Mouse (Mus musculus) spleen, embryonic (tissue): ENCODE data around the gene Anp32e.
"Not testable (repeated sequence)": the region's sequence is repeated elsewhere in the genome, so short reads cannot be mapped to it uniquely, and the experiment has no call there.

Source experiments
- CTCF ChIA-PET: fragments of 350-600 bp; sonication (Branson Sonifier 250); formaldehyde crosslinking; loops from one replicate; lab custom pipeline; 2022; lab: Charles Lee

Anp32e gene

DNA sequence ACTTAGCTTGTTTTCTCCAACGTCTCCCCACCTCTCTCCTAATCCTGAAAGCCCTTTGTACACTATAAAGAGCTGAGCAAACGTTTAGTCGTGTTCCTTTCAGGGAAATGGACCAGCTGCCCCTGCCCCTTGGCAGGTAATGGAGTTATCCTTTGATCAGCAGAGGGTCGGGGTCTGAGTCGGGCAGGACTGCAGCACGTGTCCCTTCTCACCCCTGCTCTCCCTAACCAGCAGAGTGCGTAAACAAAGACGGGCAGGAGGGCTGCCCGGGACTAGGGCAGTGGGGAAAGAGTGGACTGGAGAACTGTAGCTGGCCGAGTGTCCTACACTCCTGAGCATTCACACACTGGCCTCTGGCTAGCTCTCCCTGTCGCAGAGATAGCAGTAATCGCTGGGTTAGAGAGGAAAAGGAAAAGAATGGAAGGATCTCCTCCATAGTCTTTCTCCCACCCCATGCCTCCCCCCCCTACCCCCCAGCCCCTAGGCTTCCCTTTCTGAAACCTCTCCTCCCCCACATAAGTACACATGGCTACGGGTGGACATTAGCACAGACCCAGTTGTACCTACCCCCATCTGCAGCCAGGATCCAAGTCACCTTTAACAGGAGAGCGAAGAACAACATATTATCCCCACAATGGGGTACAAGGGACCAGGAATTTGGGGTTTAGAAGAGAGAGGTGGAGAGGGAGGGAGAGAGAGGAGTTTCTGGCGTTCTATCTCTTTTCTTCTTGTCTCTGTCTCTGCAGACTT, 25.1 kb upstream of the Anp32e start:
- CTCF ChIA-PET = no interaction called here

GRCm38 (mm10) chr3:95904568-95904967, 24.5 kb upstream of the Anp32e start, which contains the start of gene Car14:
Gene Car14 (minus strand): TSS chr3:95904691.
- CTCF ChIA-PET = no interaction called here

DNA sequence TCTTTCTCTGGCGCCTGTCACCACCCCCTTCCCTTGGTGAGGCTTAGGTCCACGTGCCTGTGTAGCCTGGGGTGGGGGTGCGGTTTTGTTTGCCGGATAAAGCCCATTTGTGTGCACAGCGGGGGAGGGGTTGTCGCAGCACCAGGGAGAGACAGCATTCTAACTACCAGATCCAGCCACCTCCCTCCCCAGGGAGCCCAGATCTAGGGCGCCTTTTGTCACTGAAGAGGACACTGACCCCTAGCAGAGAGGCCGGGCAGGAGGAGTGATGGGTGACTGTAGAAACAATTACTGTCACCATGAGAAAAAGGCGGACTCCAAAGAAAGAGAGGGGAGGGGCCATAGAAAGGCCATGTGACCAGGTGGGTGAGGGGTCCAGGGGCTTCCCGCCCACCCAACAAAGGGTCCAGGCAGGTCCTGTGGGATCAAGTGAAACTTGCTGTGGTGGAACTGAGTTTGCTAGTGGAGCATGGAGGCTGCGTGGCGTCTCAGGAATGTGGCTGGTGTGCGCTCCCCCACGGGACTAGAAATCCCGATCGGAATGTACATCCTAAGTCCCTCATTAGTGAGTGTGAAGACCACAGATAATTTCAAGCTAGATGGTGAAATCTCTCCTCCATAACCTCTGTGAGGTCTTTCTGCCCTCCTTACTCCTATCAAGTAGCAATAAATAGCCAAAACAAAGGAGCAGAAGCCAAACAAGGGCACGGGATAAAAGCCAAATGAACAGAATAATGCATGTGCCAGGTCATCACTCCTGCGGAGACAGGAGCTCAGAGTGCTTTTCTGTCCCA, 23.7 kb upstream of the Anp32e start:
- CTCF ChIA-PET = interaction anchor here (0.5 to 1.6 kb wide), 7 partner anchors 21 to 101 kb away, joined by 3 to 10 read pairs (median 6); partner anchors contain the start of gene Ciart

GRCm38 (mm10) chr3:95905940-95906492, 23.0 kb upstream of the Anp32e start:
- CTCF ChIA-PET = interaction anchor here (0.5 to 1.6 kb wide), 8 partner anchors 20 to 254 kb away, joined by 3 to 10 read pairs (median 6); partner anchors contain the start of gene Ciart

DNA sequence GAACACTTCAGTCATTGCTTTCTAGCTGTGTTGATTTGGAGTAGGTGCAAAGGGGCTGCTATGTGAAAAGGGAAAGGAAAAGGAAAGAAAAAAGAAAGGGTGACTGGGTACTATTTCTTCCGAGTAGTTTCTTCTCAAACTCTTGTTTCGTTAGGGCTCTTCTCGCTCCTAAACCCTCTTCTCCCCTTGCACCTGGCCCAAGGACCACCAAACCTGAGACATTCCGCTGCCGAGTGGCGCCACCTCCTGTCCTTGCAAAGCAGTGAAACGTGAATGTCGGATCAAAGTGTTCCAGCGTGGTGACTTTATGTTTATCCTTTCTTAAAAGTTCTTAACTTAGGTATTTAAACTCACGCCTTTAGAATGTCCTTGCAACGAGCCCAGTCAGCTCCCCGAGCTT, 22.2 kb upstream of the Anp32e start:
- CTCF ChIA-PET = interaction anchor here (0.7 to 1.6 kb wide), 3 partner anchors 24 to 253 kb away, joined by 3 to 10 read pairs (median 3); partner anchors contain the start of gene Ciart

DNA sequence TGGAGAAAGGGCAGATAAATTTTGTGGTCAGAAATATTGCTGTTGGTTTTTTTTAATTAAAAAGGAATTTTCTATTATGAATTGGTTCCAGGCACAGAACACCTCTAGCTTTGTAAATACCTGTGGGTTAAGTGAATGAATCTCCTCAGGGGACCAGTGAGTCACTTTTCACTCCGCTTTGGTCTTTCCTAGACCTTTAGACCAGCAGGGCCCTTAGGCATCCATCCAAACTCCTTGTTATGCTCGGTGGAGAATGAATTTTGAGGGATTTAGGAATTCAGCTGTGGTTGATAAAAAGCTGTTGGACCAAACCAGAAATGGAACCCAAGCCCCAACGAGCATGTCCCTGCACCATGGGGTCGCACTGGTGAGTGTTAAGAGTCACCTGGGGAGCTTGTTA, 21.4 kb upstream of the Anp32e start:
- CTCF ChIA-PET = interaction anchor here (0.6 to 1.0 kb wide), 3 partner anchors 46 to 728 kb away, joined by 3 read pairs; no protein-coding TSS in a partner anchor

DNA sequence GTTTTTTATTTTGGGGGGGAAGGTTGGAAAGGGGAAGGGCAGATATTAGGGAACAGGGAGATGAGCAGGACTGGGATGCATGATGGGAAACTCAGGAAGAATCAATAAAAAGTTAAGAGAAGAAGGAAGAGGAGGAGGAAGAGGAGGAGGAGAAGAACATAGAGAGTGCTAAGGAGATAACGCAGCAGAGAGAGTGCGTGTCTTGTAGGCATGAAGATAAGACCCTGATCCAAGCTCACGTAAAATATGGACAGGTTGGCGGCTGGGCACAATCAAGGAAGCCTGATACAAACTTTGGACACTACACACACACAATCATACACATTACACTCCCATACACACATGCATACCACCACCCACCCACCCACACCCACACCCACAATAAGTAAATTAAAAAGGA, 14.3 kb upstream of the Anp32e start:
- CTCF ChIA-PET = interaction anchor here (0.7 to 1.1 kb wide), 2 partner anchors 12 to 48 kb away, joined by 3 read pairs; no protein-coding TSS in a partner anchor

DNA sequence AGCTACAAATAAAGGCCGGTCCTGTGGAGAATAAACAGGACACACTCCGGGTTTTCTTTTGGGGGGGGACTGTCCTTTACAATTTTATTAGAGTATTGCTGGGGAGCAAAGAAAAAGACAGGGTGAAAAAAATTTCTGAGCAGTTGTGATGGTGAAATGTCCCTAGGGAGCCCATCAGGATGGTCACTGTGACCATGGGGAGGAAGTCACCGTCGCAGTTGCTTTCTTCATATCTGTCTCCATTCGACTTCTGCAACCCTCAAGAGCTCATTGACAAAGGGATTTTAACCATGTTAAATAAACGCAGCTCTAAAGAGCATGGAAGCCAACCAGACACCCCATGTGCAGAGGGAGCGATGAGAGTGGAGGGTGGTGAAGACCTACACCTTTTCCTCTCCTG, 12.3 kb upstream of the Anp32e start:
- CTCF ChIA-PET = interaction anchor here (0.6 kb wide), 1 partner anchor 159 kb away, joined by 3 read pairs; no protein-coding TSS in a partner anchor

DNA sequence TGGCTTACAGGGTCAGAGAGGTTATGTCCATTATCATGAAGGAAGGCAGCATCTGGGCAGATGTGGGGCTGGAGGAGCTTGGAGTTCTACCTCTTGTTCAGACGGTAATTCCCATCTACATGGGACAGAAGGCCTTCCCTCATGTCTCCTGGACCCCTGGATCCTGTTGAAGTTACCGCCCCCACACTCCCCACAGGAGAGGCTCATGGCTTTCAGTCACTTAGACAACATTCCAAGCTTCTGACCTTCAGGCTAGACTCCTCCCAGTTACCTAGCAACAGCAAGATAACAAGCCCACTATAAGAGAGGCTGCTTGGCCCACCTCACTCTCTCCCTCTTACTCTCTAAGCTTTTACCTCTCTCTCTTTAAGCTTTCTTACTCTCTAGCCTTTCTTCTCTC, 8.5 kb upstream of the Anp32e start:
- CTCF ChIA-PET = not testable (repeated sequence)

- CTCF ChIA-PET = not testable (repeated sequence)
Measured at GRCm38 (mm10) chr3:95923429-95923828, 5.6 kb upstream of the Anp32e start.

DNA sequence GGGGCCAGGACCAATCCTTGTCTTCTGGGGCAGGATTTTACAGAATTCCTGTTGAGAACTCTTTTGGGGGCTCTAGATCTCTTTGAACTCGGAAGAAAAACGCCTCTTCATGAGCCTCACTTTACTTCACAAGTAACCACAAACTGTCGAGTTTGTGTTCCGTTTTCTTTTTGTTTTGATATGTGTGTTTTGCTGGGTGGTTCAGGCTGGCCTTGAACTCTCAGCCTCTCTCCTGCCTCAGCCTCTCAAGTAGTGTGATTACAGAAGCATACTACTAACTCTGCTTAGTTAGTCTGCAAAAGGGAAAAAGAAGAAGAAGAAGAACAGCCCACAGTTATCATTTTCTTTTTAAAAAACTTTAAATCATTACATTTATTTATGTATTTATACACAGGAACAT, 4.9 kb upstream of the Anp32e start:
- CTCF ChIA-PET = interaction anchor here (0.6 kb wide), 1 partner anchor 131 kb away, joined by 9 read pairs; no protein-coding TSS in a partner anchor

- CTCF ChIA-PET = interaction anchor here (0.6 kb wide), 1 partner anchor 130 kb away, joined by 9 read pairs; no protein-coding TSS in a partner anchor
Measured at GRCm38 (mm10) chr3:95925087-95925486, 4.0 kb upstream of the Anp32e start.

- CTCF ChIA-PET = interaction anchor here (0.6 kb wide), 1 partner anchor 112 kb away, joined by 13 read pairs; no protein-coding TSS in a partner anchor
Measured at GRCm38 (mm10) chr3:95928261-95928657, 787 bp upstream of the Anp32e start.

GRCm38 (mm10) chr3:95929581-95930470, 780 bp downstream of the Anp32e start:
- CTCF ChIA-PET = interaction anchor here (0.6 kb wide), 1 partner anchor 73 kb away, joined by 6 read pairs; no protein-coding TSS in a partner anchor

GRCm38 (mm10) chr3:95930471-95930789, 1.4 kb downstream of the Anp32e start:
- CTCF ChIA-PET = interaction anchor here (0.6 kb wide), 1 partner anchor 73 kb away, joined by 6 read pairs; no protein-coding TSS in a partner anchor

DNA sequence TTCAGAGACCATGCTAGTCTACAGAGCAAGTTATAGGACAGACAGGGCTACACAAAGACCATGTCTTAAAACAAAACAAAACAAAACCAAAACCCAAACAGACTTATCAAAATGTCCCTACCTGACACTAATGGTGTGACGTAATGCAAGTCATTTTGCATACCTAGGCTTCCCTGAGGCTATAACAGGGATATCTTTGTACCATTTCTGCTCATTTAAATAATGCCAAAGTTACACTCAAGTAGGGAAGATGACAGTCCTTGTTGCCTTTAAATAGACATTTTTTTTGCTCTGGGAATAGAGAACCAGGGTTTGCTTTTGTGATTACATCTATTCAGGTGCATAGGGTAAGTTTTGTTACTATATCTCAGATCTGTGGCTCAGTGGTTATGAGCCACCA, 2.4 kb downstream of the Anp32e start:
- CTCF ChIA-PET = no interaction called here

DNA sequence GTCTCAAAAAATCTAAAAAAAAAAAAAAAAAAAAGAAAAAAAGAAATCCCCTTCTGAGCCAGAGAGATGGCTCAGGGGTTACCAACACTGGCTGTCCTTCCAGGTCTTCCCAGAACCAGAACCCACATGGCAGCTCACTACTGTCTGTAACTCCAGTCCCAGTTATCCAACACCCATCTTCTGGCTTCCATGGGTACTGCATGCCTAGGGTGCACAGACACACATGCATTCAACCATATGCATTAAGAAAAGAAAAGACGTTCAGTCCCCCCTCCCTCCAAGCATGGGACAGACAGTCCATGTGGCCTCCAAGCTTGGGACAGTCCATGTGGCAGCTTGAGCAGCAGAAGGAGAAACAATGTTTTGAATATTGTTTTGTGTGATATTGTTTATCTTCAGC, 3.1 kb downstream of the Anp32e start:
- CTCF ChIA-PET = no interaction called here

- CTCF ChIA-PET = no interaction called here
Measured at GRCm38 (mm10) chr3:95932566-95932965, 3.5 kb downstream of the Anp32e start.

GRCm38 (mm10) chr3:95933111-95933750, 4.2 kb downstream of the Anp32e start:
- CTCF ChIA-PET = no interaction called here

- CTCF ChIA-PET = interaction anchor here (0.5 kb wide), 1 partner anchor 90 kb away, joined by 9 read pairs; no protein-coding TSS in a partner anchor
Measured at GRCm38 (mm10) chr3:95934448-95934847, 5.4 kb downstream of the Anp32e start.
